Mouse (Mus musculus): ENCODE measurements around the gene Nrp2. TPM values are rescaled to one million over a fixed set of nuclear protein-coding genes. Genes with fewer than 3 reads are reported as not detected.
A peak's percentile ranks its signal among the peaks of the same experiment; 100 is the strongest.

The Nrp2 gene
- polyA plus RNA-seq, 1 experiment from 2014 or later: 31.1 TPM

- Histone ChIP-seq H3K4me1 (replicated peaks) (peaks cover 7% of the 10 kb centered on the region; the same call in 1 of the 2 replicates), H3K4me3 (replicated peaks) (no peak overlapping the region), H3K36me3 (no peaks in the 10 kb centered on the region), H3K4me2 (replicated peaks) (no peak overlapping the region), H3K27ac (0 out of 2 replicates have a peak overlapping the region, but pooled peaks have one; percentile 2), H3K27me3 (replicated peaks) (no peaks in the 10 kb centered on the region), H3K9me3 (no peaks in the 10 kb centered on the region), H3K9ac (no peak overlapping the region)
- WGBS: 56% methylated on average over 13 of the region's 13 CpGs
- ATAC-seq: no peak
Observed at GRCm38 (mm10) chr1:62729345-62730150, 26.5 kb downstream of the Nrp2 start.

- no peak for ATAC-seq
- H3K36me3 ChIP-seq: no peaks in the 10 kb centered on the region
- H3K9me3 ChIP-seq: no peaks in the 10 kb centered on the region
- H3K4me2 ChIP-seq (replicated peaks): no peak overlapping the region
- no peak overlapping the region for H3K9ac ChIP-seq
- WGBS: 82% methylated on average over 6 of the region's 6 CpGs
- no peak overlapping the region for H3K27ac ChIP-seq
- no peak overlapping the region for H3K4me3 ChIP-seq (replicated peaks)
- peaks cover 7% of the 10 kb centered on the region; the same call in 1 of the 2 replicates for H3K4me1 ChIP-seq (replicated peaks)
- H3K27me3 ChIP-seq (replicated peaks): no peaks in the 10 kb centered on the region
Observed at GRCm38 (mm10) chr1:62732036-62732435, 29.0 kb downstream of the Nrp2 start.

GRCm38 (mm10) chr1:62734420-62734931, 31.4 kb downstream of the Nrp2 start:
- H3K9me3 ChIP-seq: no peaks in the 10 kb centered on the region
- H3K36me3 ChIP-seq: peaks cover 11% of the 10 kb centered on the region; the same call in 1 of the 2 replicates
- ATAC-seq: no peak
- peaks cover 3% of the 10 kb centered on the region; the same call in 1 of the 2 replicates for H3K4me1 ChIP-seq (replicated peaks)
- no peak overlapping the region for H3K9ac ChIP-seq
- WGBS: 70% methylated on average over 5 of the region's 5 CpGs
- H3K4me2 ChIP-seq (replicated peaks): no peak overlapping the region
- H3K27me3 ChIP-seq (replicated peaks): no peaks in the 10 kb centered on the region
- no peak overlapping the region for H3K4me3 ChIP-seq (replicated peaks)
- H3K27ac ChIP-seq: no peak overlapping the region

GRCm38 (mm10) chr1:62734980-62735379, 31.9 kb downstream of the Nrp2 start:
- Histone ChIP-seq H3K9me3 (no peaks in the 10 kb centered on the region), H3K4me3 (replicated peaks) (no peak overlapping the region), H3K4me1 (replicated peaks) (peaks cover 3% of the 10 kb centered on the region; the same call in 1 of the 2 replicates), H3K27ac (no peak overlapping the region), H3K4me2 (replicated peaks) (no peak overlapping the region), H3K27me3 (replicated peaks) (no peaks in the 10 kb centered on the region), H3K9ac (no peak overlapping the region), H3K36me3 (peaks cover 13% of the 10 kb centered on the region; the same call in 1 of the 2 replicates)
- no peak for ATAC-seq
- WGBS: 72% methylated on average over 4 of the region's 4 CpGs

GRCm38 (mm10) chr1:62735835-62736234, 32.8 kb downstream of the Nrp2 start:
- Histone ChIP-seq H3K27ac (no peak overlapping the region), H3K4me1 (replicated peaks) (peaks cover 3% of the 10 kb centered on the region; the same call in 1 of the 2 replicates), H3K27me3 (replicated peaks) (no peaks in the 10 kb centered on the region), H3K9ac (no peak overlapping the region), H3K4me2 (replicated peaks) (no peak overlapping the region), H3K9me3 (no peaks in the 10 kb centered on the region), H3K4me3 (replicated peaks) (no peak overlapping the region), H3K36me3 (peaks cover 13% of the 10 kb centered on the region; the same call in 1 of the 2 replicates)
- 67% methylated on average over 4 of the region's 4 CpGs for WGBS
- ATAC-seq: no peak

- Histone ChIP-seq H3K9me3 (no peaks in the 10 kb centered on the region), H3K36me3 (peaks cover 13% of the 10 kb centered on the region; the same call in 1 of the 2 replicates), H3K4me1 (replicated peaks) (peaks cover 3% of the 10 kb centered on the region; the same call in 1 of the 2 replicates), H3K27ac (no peak overlapping the region), H3K9ac (no peak overlapping the region), H3K27me3 (replicated peaks) (no peaks in the 10 kb centered on the region), H3K4me2 (replicated peaks) (no peak overlapping the region), H3K4me3 (replicated peaks) (no peak overlapping the region)
- no peak for ATAC-seq
- WGBS: 60% methylated on average over 8 of the region's 8 CpGs
Observed at GRCm38 (mm10) chr1:62736455-62737012, 33.4 kb downstream of the Nrp2 start.

- Histone ChIP-seq H3K27ac (no peak overlapping the region), H3K27me3 (replicated peaks) (no peaks in the 10 kb centered on the region), H3K4me3 (replicated peaks) (no peak overlapping the region), H3K9me3 (no peaks in the 10 kb centered on the region), H3K4me2 (replicated peaks) (no peak overlapping the region), H3K9ac (no peak overlapping the region), H3K4me1 (replicated peaks) (peaks cover 1% of the 10 kb centered on the region; the same call in 1 of the 2 replicates), H3K36me3 (peaks cover 13% of the 10 kb centered on the region; the same call in 1 of the 2 replicates)
- 90% methylated on average over 11 of the region's 11 CpGs for WGBS
- ATAC-seq: no peak
Observed at GRCm38 (mm10) chr1:62738165-62738564, 35.1 kb downstream of the Nrp2 start.

- 30% methylated on average over 3 of the region's 3 CpGs for WGBS
- H3K4me3 ChIP-seq (replicated peaks): no peak overlapping the region
- ATAC-seq: no peak
- H3K27ac ChIP-seq: no peak overlapping the region
- no peak overlapping the region for H3K9ac ChIP-seq
- H3K4me1 ChIP-seq (replicated peaks): no peaks in the 10 kb centered on the region
- peaks cover 16% of the 10 kb centered on the region; the same call in 1 of the 2 replicates for H3K36me3 ChIP-seq
- no peaks in the 10 kb centered on the region for H3K9me3 ChIP-seq
- H3K27me3 ChIP-seq (replicated peaks): no peaks in the 10 kb centered on the region
- no peak overlapping the region for H3K4me2 ChIP-seq (replicated peaks)
Observed at GRCm38 (mm10) chr1:62742092-62742491, 39.0 kb downstream of the Nrp2 start.

- H3K27me3 ChIP-seq (replicated peaks): no peaks in the 10 kb centered on the region
- H3K4me1 ChIP-seq (replicated peaks): no peaks in the 10 kb centered on the region
- 0 out of 2 replicates have a peak, but pooled peaks have one; percentile 41 for ATAC-seq
- H3K36me3 ChIP-seq: peaks cover 14% of the 10 kb centered on the region; the same call in 1 of the 2 replicates
- no peak overlapping the region for H3K4me3 ChIP-seq (replicated peaks)
- H3K9ac ChIP-seq: no peak overlapping the region
- H3K4me2 ChIP-seq (replicated peaks): no peak overlapping the region
- H3K27ac ChIP-seq: no peak overlapping the region
- WGBS: 41% methylated on average over 8 of the region's 8 CpGs
- H3K9me3 ChIP-seq: no peaks in the 10 kb centered on the region
Observed at GRCm38 (mm10) chr1:62743064-62743694, 40.1 kb downstream of the Nrp2 start.

- no peak overlapping the region for H3K27ac ChIP-seq
- H3K4me2 ChIP-seq (replicated peaks): no peak overlapping the region
- H3K36me3 ChIP-seq: 0 out of 2 replicates have a peak, but pooled peaks cover 6% of the 10 kb centered on the region
- ATAC-seq: no peak
- 0 out of 2 replicates have a peak, but pooled peaks cover 3% of the 10 kb centered on the region for H3K4me1 ChIP-seq (replicated peaks)
- H3K4me3 ChIP-seq (replicated peaks): no peak overlapping the region
- 91% methylated on average over 8 of the region's 8 CpGs for WGBS
- no peaks in the 10 kb centered on the region for H3K9me3 ChIP-seq
- no peak overlapping the region for H3K9ac ChIP-seq
- no peaks in the 10 kb centered on the region for H3K27me3 ChIP-seq (replicated peaks)
Observed at GRCm38 (mm10) chr1:62745889-62746288, 42.8 kb downstream of the Nrp2 start.

- H3K9me3 ChIP-seq: no peaks in the 10 kb centered on the region
- 0 out of 2 replicates have a peak, but pooled peaks cover 12% of the 10 kb centered on the region for H3K4me1 ChIP-seq (replicated peaks)
- H3K9ac ChIP-seq: no peak overlapping the region
- H3K27me3 ChIP-seq (replicated peaks): no peaks in the 10 kb centered on the region
- 0 out of 2 replicates have a peak, but pooled peaks cover 6% of the 10 kb centered on the region for H3K36me3 ChIP-seq
- no peak for ATAC-seq
- H3K27ac ChIP-seq: no peak overlapping the region
- H3K4me2 ChIP-seq (replicated peaks): no peak overlapping the region
- no peak overlapping the region for H3K4me3 ChIP-seq (replicated peaks)
- WGBS: 67% methylated on average over 10 of the region's 10 CpGs
Observed at GRCm38 (mm10) chr1:62747421-62748111, 44.5 kb downstream of the Nrp2 start.
